Mouse (Mus musculus) hindbrain, embryonic 11.5 days (tissue): ENCODE data around the gene Nap1l4. TPM values are rescaled to one million over a fixed set of nuclear protein-coding genes. Genes with fewer than 3 reads are reported as not detected.

Source experiments
- ATAC-seq: fragments of 200-750 bp; cut with Nextera tagmentation; 2 replicates; pipeline ENCODE4 v1.8.0; 2017; ENCODE audit warnings: mild to moderate bottlenecking, moderate TSS enrichment, moderate library complexity; ENCODE audit not compliant: low FRiP score
- DNase-seq: peaks from one replicate; pipeline ENCODE4 v3.0.0-alpha.2; 2015; ENCODE audit warnings: low spot score
- H3K27ac ChIP-seq: fragments of 300-500 bp; sonication (generic); 2 replicates; pipeline ENCODE4 v1.5.1; 2014; ENCODE audit warnings: mild to moderate bottlenecking, low read depth, low read length
- H3K27me3 ChIP-seq: fragments of 300-500 bp; sonication (generic); 2 replicates; pipeline ENCODE4 v1.6.1; 2014; ENCODE audit warnings: mild to moderate bottlenecking, low read length, moderate library complexity, mixed read lengths; ENCODE audit not compliant: control insufficient read depth, insufficient read depth
- H3K36me3 ChIP-seq: fragments of 300-500 bp; sonication (generic); 2 replicates; pipeline ENCODE4 v1.6.1; 2014; ENCODE audit warnings: mild to moderate bottlenecking, low read length, moderate library complexity, mixed read lengths; ENCODE audit not compliant: control insufficient read depth, insufficient read depth
- H3K4me1 ChIP-seq: fragments of 300-500 bp; sonication (generic); replicated peaks from 2 replicates; pipeline ENCODE4 v1.6.1; 2014; ENCODE audit warnings: low read length, mixed read lengths; ENCODE audit not compliant: control insufficient read depth, insufficient read depth
- H3K4me2 ChIP-seq: fragments of 300-500 bp; sonication (generic); replicated peaks from 2 replicates; pipeline ENCODE4 v1.6.1; 2014; ENCODE audit warnings: mild to moderate bottlenecking, low read depth, low read length
- H3K4me3 ChIP-seq: fragments of 300-500 bp; sonication (generic); 2 replicates; pipeline ENCODE4 v1.5.1; 2014; ENCODE audit warnings: low read depth, low read length
- H3K9ac ChIP-seq: fragments of 300-500 bp; sonication (generic); 2 replicates; pipeline ENCODE4 v1.6.1; 2014; ENCODE audit warnings: low read depth, low read length
- H3K9me3 ChIP-seq: fragments of 300-500 bp; sonication (generic); 2 replicates; pipeline ENCODE4 v1.6.1; 2016; ENCODE audit warnings: low read length; ENCODE audit not compliant: control insufficient read depth
- WGBS: fragments of 180-500 bp; shearing (Covaris S2); extraction: QIAGEN DNeasy Blood & Tissue Kit; methylation state at CpG from one replicate; pipeline ENCODE4 v1.1.7; 2014; 5-methylcytosine and 5-hydroxymethylcytosine counted together
- polyA plus RNA-seq: library from polyadenylated mRNA; unstranded; fragments of >200 nt; fragmentation: Nextera tagmentation; extraction: Ambion mirVana; gene quantifications from 2 replicates; pipeline ENCODE4 v1.2.1, GENCODE M21; 2014

The Nap1l4 gene
- polyA plus RNA-seq, 1 experiment from 2014 or later = 175 TPM

DNA sequence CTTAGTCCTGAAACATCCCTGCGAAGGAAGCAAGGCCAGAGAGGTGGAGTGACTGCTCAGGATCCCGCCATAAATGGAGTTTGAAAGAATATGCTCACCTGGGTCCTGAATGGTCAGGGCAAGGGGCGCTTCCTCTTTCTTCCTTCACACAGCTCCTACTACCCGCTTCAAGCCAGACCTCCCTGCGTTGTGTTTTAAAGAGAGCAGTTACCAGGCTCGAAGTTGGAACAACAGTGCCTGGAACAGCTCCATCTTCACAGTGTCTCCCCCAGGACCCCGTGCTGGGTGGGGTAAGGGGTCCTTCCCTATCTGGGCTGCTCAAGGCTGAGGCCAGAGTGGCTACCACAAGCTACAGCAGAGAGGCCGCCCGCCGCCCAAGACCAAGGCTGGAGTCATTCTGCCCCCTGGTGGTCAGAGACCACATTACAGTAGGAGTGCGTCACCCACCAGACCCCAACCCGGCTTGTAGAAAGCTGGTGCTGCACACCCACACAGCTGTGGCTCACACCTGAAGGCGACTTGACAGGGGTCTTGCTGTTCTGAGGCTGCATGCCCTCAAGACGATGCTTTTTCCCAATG, 82.7 kb downstream of the Nap1l4 start:
- Histone ChIP-seq H3K4me3 (no peak overlapping the region), H3K27ac (no peak overlapping the region), H3K4me2 (no peak overlapping the region), H3K27me3 (no peaks in the 10 kb centered on the region), H3K9me3 (no peaks in the 10 kb centered on the region), H3K4me1 (0 out of 2 replicates have a peak, but pooled peaks cover 5% of the 10 kb centered on the region), H3K36me3 (no peaks in the 10 kb centered on the region), H3K9ac (no peak overlapping the region)
- DNase-seq = peak; percentile 92
- ATAC-seq = peak; percentile 28
- 29% methylated on average over 14 of the region's 14 CpGs for WGBS

DNA sequence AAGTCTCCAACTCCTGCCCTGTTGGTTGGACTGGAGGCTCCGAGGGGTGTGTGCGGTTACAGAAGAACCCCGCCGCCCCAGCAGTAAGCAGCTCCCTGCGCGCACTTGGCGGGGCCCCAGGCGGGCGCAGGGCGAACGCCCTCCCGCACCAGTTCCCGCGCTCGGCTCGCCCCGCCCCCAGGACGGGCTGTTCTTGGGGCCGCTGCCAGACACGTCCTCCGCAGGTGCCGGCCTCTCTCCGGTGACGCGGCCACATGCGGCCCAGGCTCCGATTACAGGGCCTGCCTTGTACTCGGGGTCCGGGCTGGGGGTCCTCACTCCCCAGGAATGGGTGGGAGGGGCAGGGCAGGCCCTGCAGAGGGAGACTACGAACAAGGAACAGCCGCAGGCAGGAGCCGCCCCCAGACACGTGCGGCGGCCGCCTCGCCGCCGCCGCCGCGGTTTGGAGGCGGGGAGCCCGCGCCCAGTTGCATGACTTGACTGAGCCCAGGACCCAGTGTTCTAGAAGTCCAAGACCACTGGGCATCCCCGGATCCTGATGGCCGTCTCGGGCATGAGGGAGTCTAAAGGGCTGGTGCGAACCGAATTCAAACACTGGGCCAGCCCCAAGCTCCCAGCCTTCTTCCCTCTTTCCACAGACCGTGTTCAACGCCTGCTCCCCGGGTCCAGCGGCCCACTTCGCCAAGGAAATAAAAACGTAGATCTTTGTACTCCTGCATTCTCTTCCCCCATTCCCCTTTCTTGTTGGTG, 83.9 kb downstream of the Nap1l4 start:
- Histone ChIP-seq H3K27ac (no peak overlapping the region), H3K4me3 (peak overlapping the region; percentile 23), H3K9me3 (peaks cover 6% of the 10 kb centered on the region; the same call in 1 of the 2 replicates), H3K4me1 (0 out of 2 replicates have a peak, but pooled peaks cover 5% of the 10 kb centered on the region), H3K36me3 (no peaks in the 10 kb centered on the region), H3K9ac (peak overlapping the region; percentile 41; the same call in 1 of the 2 replicates), H3K27me3 (no peaks in the 10 kb centered on the region), H3K4me2 (peak overlapping the region; percentile 55)
- WGBS = 26% methylated on average over 56 of the region's 56 CpGs
- DNase-seq (peak; percentile 69), ATAC-seq (no peak)

DNA sequence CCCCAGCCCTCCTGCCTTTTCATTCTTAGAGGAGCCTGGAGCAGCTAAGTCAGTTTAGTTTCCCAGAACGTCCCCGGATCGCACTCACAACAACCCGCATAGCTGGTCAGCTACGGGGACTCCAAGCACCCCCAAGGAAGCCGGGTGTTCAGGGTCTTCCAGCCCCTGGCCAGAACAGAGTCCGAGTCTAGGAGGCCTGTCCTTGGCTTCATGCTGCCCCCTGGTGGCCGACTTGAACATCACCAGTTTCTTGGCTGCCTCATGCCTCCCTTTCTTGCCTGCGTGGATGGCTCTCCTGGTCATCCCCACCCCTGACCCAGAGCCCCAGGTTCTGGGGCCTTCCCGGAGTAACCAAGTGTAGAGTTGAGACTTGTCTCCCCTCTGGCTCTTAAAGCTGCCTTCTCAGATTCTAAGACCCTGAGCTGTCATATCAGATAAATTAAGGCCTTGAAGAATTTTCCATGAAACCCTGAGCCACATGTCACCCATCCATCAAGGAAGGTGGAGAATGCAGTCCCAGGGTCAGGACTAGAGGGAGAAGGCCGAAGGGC, 85.0 kb downstream of the Nap1l4 start:
- no peak for ATAC-seq
- H3K36me3 ChIP-seq = no peaks in the 10 kb centered on the region
- 29% methylated on average over 11 of the region's 11 CpGs for WGBS
- H3K9me3 ChIP-seq = peaks cover 6% of the 10 kb centered on the region; the same call in 1 of the 2 replicates
- no peak overlapping the region for H3K27ac ChIP-seq
- DNase-seq = peak; percentile 89
- 0 out of 2 replicates have a peak, but pooled peaks cover 5% of the 10 kb centered on the region for H3K4me1 ChIP-seq
- H3K4me2 ChIP-seq = no peak overlapping the region
- no peak overlapping the region for H3K9ac ChIP-seq
- no peaks in the 10 kb centered on the region for H3K27me3 ChIP-seq
- H3K4me3 ChIP-seq = no peak overlapping the region

Other genes with a start within 250 kb of the Nap1l4 start
- 942 and 1,091 TPM in 2 replicates for gene Cdkn1c, start 88.1 kb downstream of the Nap1l4 start, polyA plus RNA-seq
- gene Slc22a18, start 75.4 kb downstream of the Nap1l4 start, polyA plus RNA-seq = 0.14 and 0.71 TPM in 2 replicates
- gene Phlda2, start 46.0 kb downstream of the Nap1l4 start, polyA plus RNA-seq = 1.3 and 2.1 TPM in 2 replicates
- 69.7 and 73.1 TPM in 2 replicates for gene Cars, start 51.0 kb upstream of the Nap1l4 start, polyA plus RNA-seq
- gene Tnfrsf26, start 79.6 kb upstream of the Nap1l4 start, polyA plus RNA-seq = 0.25 and 0.35 TPM in 2 replicates
- 9.2 and 9.5 TPM in 2 replicates for gene Tnfrsf22, start 100.6 kb upstream of the Nap1l4 start, polyA plus RNA-seq
- 0.40 and 0.49 TPM in 2 replicates for gene Tnfrsf23, start 136.8 kb upstream of the Nap1l4 start, polyA plus RNA-seq
- 13.7 and 14.6 TPM in 2 replicates for gene Osbpl5, start 207.9 kb upstream of the Nap1l4 start, polyA plus RNA-seq
- gene Mrgprg, start 217.9 kb upstream of the Nap1l4 start, polyA plus RNA-seq = not detected in 2 replicates
- gene Mrgpre, start 235.4 kb upstream of the Nap1l4 start, polyA plus RNA-seq = 3.0 and 3.2 TPM in 2 replicates